Mouse (Mus musculus): ENCODE results near the gene Rapgef5. TPM values are rescaled to one million over a fixed set of nuclear protein-coding genes. Genes with fewer than 3 reads are reported as not detected.

Rapgef5 gene
- total RNA-seq, 2 experiments from 2014 or later: 45.1 to 47.6 TPM

DNA sequence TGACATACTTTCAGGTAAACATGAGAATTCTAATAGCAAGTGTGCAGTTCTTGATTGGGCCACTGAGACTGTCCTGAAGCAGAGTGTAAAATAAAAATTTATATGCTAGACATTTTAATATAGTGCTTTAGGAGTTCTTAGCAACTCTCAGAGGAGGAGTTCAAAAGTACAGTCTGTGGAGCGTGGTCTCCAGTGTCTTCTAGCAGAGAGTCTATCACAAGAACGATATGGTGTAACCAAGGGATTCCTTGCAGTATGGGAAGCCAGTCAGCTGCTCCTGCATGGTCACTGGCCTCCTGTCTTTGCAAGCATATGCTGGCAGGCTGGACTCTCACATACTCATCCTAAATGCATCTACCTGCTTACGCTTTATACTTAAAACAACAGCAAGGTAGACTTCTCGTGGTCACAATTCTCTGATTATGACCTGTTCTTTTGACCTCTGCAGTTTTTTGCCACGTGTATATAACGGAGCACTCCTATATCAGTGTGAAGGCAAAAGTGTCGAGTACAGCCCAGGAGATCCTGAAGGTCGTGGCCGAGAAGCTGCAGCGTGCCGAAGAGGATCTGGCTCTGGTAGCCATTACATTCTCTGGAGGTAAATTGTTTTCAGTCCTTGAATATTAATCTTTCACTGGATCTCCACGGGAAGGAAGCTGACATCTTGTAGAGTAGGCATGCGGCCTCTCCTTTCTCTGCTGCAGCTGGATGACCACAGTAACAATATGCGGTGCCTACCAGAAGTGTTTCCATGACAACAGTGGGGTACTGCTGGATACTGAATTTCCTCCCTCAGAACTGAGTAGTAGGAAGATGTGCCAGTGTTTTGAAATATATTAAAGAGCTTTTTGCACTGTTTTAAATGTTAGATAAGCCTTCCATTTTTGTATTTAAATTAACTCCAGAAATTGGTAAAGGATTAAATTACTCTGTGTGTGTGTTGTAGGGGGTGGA, 204.8 kb downstream of the Rapgef5 start:
- no peak for DNase-seq

DNA sequence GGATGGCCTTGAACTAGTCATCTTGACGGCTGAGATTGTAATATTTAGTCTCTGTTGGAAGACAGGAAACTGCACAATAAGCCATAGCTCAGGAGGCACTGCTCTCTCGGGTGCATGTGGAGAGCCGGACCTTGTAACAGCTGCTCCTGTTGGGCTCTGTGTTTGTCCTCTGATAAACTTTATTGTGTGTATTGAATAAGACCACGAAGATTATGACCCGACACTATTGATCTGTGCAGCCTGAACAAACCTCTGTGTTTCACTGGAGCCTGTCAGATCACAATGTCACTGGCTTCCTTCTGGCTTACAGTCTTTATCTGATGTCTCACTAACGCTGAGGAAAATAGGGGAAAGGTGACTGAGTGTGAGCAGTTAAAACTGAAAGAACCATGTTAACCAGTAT, 205.5 kb downstream of the Rapgef5 start:
- DNase-seq: no peak

DNA sequence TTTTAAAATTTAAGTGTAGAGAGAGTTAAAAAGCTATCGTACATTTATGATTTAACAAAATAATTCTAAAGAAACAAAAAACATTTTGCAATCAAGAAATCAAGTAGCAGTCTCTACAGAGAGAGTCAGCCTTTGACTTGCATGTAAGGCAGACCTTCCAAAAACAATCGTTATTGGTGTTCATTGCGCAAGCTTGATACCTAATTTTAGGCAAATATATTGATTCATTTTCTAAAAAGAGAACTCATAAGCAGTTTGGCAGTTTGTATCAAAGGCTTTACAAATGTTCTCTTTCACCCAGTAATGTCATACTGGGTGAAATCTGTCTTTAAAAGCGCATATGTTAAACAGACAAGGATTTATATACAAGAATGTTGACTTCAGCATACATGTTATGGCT, 208.7 kb downstream of the Rapgef5 start:
- no peak for DNase-seq

DNA sequence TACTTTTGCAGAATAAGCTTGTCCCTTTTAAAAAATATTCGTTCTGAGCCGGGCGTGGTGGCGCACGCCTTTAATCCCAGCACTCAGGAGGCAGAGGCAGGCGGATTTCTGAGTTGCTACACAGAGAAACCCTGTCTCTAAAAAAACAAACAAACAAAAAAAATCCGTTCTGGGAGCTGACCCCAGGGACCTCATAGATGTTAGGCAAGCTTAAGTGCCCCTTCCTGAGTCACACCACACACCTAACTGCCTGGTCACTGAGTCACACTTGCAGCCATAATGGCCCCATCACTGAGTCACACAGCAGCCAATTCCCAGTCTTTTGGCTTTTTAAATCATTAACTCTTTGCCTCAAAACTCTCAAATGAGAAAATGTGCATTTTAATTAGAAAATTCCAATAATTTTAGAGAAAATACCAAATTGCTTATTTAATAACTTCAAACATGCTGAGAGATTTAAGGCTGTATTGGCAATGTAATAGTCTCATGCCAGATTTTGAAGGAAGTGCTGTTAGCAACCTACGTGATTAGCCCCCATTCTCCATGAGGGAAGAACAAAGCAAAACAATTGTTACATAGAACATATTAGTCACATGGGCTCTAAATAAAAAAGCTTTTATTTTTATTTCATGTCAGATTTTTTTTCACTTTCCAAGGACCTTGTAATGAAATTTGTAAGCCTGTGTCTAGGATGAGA, 211.3 kb downstream of the Rapgef5 start:
- DNase-seq: no peak

DNA sequence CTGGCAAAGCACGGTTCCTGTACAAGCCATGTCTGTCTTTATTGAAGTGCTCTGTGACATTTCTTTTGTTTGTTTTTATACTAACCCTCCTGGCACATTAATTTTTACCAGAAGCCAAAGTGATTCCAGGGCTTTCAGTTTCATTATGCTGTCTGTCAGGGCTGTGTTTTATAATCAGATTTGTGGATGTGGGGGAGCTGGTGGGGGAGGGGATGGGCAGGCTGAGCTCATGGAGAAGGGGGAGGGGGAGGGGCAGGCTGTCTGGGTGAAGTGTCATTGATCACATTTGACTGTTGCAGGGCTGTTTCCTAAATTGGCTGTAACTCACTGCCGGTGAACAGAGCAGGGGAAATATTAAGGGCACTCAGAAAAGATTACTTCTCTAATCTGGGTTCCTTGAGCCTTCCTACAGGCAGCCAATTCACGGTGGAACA, 211.9 kb downstream of the Rapgef5 start:
- no peak for DNase-seq

DNA sequence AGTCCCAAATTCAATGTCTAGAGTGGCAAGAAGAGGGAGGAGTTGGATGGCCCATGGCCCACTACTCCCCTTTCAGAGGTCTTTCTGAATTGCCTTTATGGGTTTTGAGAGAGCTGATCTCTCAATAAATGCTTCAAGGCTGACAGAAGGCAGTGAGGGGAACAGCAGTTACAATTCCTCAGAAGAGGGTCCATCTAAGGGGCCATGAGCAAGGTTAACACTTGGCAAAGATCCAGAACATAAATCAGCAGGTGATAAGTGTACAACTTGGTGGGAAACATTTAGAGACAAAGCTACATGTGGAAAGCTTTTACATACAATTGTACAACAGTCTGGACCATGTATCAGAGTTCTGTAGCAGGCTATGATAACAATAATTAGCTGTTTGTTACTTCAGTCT, 217.3 kb downstream of the Rapgef5 start:
- DNase-seq: no peak

DNA sequence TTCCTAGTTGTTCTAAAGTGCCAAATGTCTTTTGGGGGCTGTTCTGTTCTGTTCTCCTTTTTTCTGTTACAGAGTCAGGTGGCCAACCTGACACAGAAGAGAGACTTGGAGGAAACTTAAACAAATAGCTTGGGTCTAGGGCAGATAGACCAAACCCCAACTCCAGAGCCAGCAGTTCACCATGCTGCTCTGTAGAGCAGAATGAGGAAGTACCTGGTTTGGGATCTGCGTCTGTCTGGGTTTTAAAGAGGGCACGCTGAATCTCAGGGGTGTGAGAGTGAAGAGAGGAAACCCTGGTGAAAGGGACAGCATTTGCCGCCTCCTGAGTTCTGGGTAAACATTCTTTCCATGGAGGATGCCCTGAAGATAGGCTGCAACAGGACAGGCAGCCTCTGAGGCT, 219.9 kb downstream of the Rapgef5 start:
- no peak for DNase-seq

DNA sequence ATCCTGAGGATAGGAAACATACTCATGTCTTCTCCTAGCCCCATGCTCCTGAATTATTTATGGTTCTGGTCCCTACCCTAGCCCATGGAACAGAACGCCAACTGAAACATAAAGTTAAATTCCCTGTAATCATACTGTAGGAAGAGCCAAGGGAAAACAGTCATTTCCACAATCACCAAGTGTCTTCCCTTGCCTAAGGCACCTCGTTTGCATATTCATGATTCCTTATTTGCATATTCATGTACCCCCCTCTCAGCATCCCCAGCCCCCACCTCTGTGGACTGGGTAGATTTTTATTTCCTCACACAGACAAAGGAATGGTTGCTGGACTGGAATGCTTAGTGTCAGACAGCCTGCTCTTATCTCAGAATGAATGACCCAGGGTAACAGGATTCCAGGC, 220.6 kb downstream of the Rapgef5 start:
- DNase-seq: no peak

DNA sequence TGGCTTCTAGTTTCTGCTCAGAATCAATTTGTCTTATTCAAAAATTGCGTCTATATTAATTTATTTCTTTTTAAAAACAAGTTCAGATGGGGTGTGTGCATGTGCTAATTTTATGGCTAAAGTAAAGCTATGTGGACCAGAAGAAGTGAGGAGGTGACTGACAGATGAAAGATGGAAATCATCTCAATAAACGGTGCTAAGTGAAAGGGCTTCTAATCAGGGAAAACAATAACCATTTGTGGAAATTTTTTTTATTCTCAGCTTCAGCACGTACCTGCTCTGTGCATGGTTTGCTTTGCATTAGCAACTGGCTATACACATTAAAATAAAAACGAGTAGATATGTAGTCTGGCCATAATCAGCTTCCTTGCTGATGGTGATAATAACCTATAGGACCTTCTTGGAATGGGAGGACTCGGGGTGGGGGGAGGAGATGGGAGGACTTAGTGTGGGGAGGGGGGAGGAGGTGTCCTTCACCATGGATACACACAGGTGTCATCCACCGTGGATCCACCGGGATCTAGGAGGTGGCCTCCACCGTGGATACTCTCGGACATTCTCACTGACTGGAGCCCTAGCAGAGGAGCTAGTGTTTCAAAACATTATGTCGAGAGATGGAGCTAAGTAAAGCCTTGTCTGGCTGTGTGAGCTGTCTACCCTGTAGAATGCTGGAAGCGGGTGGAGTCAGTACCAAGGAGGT, 221.2 kb downstream of the Rapgef5 start:
- no peak for DNase-seq

DNA sequence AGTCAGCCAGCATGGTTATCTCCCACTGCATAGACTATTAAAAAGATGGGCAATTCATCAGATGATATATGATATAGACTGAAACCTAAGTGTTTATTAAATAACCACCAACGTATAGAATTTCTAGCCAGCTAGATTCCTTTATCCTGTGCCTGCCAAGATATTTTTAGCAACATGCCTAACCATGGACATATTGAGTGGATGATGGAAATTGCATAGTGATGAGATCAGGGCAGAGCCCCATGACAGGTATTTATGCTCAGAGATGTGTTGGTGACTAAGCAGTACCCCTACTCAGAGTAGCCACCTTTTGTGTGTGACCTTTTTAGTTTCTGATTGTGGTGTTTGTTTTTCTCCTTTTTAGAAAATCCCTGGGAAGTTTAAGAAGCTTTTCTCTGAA, 226.2 kb downstream of the Rapgef5 start:
- DNase-seq: no peak

DNA sequence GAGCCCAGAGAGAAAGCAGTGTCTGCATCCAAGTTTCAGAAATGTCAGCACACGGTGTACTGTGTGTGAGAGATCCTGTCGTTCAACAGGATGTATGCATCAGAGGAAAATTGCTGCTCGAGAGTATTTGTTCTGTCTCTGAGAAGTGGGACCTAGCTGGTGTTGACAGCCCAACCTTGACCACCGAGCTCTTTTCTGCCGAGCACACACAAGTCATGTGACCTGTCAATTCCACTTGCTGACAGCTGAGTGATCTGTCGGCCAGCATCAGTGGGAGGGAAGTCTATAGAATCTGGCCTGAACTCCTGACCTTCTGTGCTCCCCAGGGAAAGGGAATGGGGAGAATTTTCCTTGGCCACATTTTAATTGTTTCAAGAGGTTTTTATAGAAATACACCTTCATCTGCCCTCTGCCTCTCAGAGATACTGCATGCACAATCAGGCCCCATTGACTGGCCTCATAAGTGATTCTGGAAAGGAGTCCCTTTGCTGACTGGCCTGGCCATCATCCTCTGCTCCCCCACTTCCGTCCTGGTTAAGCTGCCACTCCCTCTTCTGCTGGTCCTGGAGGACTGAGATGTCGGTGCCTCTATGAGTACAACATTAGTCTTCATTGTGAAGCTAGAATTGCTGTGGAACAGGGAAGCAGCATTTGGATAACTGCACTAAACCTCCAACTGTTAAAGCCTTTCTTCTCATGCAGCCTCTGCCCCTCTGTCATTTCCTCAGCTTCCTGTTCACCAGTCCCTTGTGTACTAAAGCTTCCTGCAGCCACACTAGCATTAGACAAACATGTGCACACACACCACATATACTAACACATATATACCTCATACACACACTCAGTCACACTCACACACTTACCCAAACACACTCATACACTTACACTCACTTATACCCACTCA, 228.6 kb downstream of the Rapgef5 start:
- peak; percentile 30 for DNase-seq

DNA sequence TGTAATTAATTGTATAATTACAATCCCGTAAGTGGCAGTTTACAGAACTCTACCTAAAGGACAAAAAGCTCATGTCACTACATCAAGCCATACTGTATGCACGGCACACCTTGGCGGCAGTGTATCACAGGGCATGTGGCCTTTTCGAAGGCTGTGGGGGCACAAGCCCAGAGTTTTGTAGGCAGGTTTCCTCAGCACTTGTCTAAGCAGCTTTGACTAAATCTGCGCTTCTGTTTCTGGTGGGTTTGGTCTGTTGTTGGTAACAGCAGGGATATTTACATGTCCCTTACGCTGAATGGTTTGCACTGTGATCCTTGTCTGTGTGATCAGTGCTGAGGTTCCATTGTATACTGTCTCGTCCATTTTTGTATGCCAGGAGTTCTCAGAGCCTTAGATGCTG, 230.3 kb downstream of the Rapgef5 start:
- no peak for DNase-seq

DNA sequence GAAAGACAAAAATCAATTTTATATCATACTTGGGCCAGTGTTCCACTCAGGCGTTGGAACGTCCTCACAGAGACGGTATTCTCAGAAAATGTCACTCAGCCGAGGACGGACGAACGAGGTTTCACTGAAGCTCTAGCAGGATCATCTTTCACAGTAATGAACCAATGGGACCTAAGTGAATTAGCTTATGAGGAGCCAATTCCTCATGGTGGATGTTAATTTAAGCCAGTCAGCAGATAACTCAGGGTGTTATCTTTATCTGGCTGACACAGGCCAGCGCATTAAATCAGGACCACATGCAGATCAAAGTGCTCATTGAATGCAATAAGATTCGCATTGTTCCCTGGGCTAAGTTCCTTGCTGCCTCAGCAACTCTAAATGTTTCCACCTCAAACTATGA, 234.8 kb downstream of the Rapgef5 start:
- no peak for DNase-seq

DNA sequence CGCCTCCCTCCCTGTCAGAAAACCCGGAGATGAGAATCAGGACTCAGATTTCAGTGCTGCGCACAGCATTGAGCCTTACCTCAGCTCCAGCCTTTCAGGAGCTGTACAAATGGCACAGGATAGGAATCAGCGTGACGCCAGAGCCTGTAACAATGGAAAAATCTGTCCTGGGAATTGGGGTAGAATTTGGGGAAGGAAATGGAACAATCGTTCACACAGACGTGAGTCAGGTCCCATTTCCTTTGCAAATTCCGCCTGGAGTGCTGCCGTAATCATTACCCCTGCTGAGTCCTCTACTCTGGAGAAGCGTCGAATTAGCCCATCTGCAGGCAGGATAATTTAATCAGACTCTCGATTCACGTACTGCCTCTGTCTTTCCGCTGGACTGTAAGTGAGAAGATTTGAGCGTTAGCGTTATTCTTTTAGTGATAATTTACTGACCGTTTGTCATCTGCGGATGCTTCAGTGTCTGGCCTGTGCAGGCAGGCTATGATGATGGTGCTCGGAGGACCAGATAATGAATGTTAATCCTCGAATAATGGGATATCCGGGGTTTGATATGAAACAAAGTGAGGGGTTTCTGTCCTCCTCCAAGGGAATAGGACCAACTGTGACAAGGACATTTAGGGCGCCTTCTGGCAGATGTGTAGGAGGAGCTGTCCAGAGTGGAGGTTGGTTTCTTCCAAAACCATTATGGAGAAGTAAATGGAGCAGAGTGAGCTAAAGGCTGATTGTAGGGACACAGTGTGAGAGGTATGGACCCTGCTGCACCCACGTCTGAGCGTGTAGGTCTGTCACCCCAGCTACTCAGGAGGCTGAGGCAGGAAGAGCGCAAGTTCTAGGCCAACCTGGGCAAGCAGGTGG, 235.5 kb downstream of the Rapgef5 start:
- peak; percentile 57 for DNase-seq

DNA sequence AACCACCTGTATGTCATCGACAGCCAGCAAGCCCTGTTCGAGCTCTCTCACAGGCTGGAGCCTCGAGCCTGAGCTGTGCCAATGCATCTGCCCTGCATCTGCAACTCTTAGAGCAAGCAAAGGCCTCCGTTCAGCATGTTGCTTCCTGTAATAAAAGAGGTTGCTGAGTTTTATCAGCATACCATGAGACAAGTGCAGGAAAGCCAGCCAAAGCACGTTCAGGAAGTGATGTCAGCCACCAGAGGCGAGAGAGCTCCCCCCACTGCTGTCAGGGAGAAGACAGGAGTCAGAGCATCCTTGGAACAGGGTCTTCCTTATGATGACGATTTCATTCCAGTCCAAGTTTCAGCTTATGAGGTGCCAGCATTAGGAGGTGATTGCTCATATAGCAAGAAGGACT, 239.7 kb downstream of the Rapgef5 start:
- DNase-seq: peak; percentile 61

DNA sequence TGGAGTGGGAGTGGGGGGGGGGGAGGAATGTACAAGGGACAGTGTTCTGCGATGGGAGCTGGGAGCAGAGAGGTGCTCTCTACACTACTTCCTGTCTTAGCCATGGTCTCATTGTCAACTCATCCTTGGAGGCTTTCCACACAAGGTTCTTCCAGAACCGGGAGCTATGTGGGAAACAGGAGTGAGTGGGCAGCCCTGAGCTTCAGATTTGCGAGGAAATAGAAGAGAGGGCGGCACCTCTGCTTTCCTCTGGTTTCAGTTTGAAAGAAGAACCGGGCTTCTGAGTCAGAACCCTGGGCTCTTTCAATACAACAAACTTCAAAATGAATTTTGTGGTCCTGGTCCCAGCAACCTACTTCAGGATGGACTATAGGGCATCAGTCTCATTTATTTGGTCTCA, 244.1 kb downstream of the Rapgef5 start:
- DNase-seq: no peak

DNA sequence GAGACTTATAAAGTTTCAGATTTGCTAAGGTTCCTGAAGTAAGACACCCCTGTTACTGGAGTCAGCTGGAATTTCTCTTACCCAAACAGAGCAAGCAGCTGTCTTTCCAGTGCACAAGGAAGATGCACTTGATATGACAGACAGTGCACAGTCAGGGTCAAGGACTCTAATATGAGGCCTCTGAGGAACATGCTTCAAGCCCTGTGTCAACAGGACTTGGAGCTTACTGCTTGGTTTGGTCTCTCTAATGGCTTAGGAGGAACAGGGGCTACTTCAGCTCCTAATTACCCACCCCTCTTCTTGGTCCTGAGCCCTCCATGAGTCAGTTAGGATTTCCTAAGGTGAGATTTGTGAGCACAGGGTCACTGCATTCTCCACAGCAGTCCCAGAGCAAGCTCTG, 244.6 kb downstream of the Rapgef5 start:
- no peak for DNase-seq

DNA sequence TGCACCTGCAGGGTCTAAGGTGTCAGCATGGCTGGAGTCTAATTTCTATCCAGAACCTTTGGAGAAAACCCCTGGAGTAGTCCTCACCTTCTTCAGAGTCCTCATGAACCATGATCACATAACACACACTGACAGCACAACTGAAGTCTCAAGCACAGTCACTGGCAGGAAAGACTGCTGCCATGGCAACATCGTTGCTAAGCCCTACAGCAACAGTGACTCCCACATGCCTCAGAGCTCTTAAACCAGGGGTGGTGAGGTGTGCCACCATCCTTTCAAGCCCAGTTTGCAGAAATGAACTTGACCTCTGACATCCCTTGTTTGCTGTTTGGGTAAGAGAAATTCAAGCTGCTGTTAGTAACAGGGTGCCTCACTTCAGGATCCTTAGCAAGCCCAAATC, 245.4 kb downstream of the Rapgef5 start:
- DNase-seq: peak; percentile 26

DNA sequence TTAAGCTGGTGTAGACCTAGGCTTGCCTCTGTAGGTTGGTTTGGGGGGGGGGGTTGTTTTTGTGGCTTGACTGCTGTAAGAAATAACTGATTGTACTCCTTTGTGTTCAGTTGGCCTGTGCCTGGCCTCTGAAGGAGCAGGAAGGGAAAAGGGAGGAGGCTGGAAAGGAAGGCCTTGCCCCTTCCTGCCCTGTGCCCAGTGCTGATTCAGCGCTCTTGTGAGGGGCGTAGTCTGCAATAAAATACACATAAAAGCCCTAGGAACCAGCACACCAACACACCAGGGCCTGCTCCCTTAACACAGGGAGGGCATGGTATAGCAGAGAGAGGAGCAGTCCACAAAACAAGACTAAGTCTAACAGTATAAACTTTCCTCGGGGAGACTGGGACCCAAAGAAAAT, 247.0 kb downstream of the Rapgef5 start:
- peak; percentile 44 for DNase-seq

DNA sequence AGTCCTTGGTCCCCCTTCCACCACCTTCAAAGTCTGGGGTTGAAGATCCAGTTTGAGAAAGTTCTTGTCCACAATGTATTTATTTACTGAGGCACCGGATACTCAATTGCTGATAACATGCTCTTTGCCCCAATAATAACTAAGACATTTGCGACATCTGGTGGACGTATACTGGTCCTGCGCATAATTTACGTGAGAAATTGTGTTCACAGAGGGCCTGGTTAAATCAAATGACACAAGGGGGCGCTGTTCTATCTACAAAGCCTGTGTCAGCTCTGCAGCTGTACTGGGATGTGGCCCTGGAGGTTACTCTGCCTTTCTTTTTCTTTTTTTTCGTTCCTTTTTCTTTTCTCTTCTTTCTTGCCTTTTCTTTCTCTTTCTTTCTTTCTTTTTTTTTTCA, 248.6 kb downstream of the Rapgef5 start:
- DNase-seq: peak; percentile 84

DNA sequence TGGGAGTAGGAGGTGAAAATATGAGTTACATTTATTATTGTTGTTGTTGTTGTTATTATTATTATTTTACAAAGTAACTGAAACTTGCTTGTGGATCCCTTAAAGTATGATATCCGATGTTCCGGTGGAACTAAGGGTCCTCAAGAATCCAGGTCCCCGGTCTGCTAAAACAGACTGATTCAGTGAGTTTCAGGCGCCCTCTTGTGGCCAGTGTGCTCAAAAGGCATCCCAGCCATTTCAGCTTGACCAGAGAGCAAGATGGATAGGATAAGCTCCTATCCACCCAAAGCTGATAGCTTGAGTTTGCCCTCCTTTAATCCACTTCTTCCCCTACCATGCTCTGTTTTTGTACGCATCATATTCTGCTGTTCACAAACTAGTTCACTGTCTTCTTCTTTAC, 252.8 kb downstream of the Rapgef5 start:
- peak; percentile 84 for DNase-seq
